9 mouse cellular contexts compared by ENCODE assay signal in genomic region chr6:119089173-119089572, GRCm38 (mm10).
DNase-seq lines count a peak whose midpoint lies in the region; ATAC-seq and TF ChIP-seq lines count a peak whose summit lies in the region.
"Had no signal": no experiment of that assay in that cellular context is flagged by ENCODE, and none has a peak within 500 bp of the region (broad histone marks: within the 10 kb centered on the region; RNA-seq: fewer than 3 reads in every experiment).

No protein-coding gene starts in this region.

- peak; percentile 23 for DNase-seq in liver, postnatal 0 days
- no peak for DNase-seq in liver
- peak; percentile 39 for DNase-seq in brain, embryonic 14.5 days (ENCODE audit: low read depth)
- DNase-seq in heart, postnatal 0 days (ENCODE audit: low spot score), result no peak
- DNase-seq in layer of hippocampus, adult 11-12 months (ENCODE audit: low spot score), result no peak

- ATAC-seq in liver, postnatal 0 days, result no peak
- peak; percentile 33; the same call in 1 of the 2 replicates for ATAC-seq in heart, postnatal 0 days (ENCODE audit: insufficient read depth, low read depth)
- no peak for ATAC-seq in stomach, embryonic 14.5 days (ENCODE audit: insufficient number of reproducible peaks, insufficient read depth, low FRiP score, low read depth)
- ATAC-seq in forebrain, embryonic 13.5 days, result no peak

- H3K4me2 ChIP-seq in liver, postnatal 0 days (ENCODE audit: low read depth, low read length), result no peak overlapping the region
- peak overlapping the region; percentile 27 for H3K4me2 ChIP-seq in heart, postnatal 0 days (ENCODE audit: low read depth, low read length)
- no peak overlapping the region for H3K4me2 ChIP-seq in stomach, embryonic 14.5 days (replicated peaks; ENCODE audit: low read depth, low read length)
- H3K4me2 ChIP-seq in forebrain, embryonic 13.5 days, result no peak overlapping the region
- H3K4me2 ChIP-seq: embryonic facial prominence, embryonic 15.5 days; neural tube, embryonic 12.5 days had no signal

- no peaks in the 10 kb centered on the region for H3K4me1 ChIP-seq in liver, postnatal 0 days (ENCODE audit: insufficient read depth)
- peaks cover 43% of the 10 kb centered on the region for H3K4me1 ChIP-seq in heart, postnatal 0 days (ENCODE audit: control insufficient read depth, insufficient read depth)
- peaks cover 21% of the 10 kb centered on the region for H3K4me1 ChIP-seq in stomach, embryonic 14.5 days (ENCODE audit: control insufficient read depth, insufficient read depth, low read length)
- peaks cover 16% of the 10 kb centered on the region; the same call in 1 of the 2 replicates for H3K4me1 ChIP-seq in forebrain, embryonic 13.5 days
- H3K4me1 ChIP-seq: neural tube, embryonic 12.5 days had no signal

- TF ChIP-seq POLR2A in brain, embryonic 14.5 days (IDR thresholded peaks at IDR 0.05; ENCODE audit: borderline replicate concordance, extremely low read depth, insufficient read depth, insufficient read length, poor library complexity, severe bottlenecking), result no peak

- no peaks in the 10 kb centered on the region for H3K36me3 ChIP-seq in liver, postnatal 0 days (replicated peaks; ENCODE audit: insufficient read depth, low read length)
- no peaks in the 10 kb centered on the region for H3K36me3 ChIP-seq in heart, postnatal 0 days (replicated peaks; ENCODE audit: control insufficient read depth, insufficient read depth, low read length)
- no peaks in the 10 kb centered on the region for H3K36me3 ChIP-seq in stomach, embryonic 14.5 days (ENCODE audit: control insufficient read depth, insufficient read depth, low read length)
- H3K36me3 ChIP-seq in forebrain, embryonic 13.5 days (ENCODE audit: poor library complexity, severe bottlenecking), result no peaks in the 10 kb centered on the region
- H3K36me3 ChIP-seq: embryonic facial prominence, embryonic 15.5 days; neural tube, embryonic 12.5 days had no signal

- no peak for TF ChIP-seq CTCF in liver, postnatal 0 days (IDR thresholded peaks at IDR 0.05; ENCODE audit: low read depth)
- no peak for TF ChIP-seq CTCF in brain, embryonic 14.5 days (IDR thresholded peaks at IDR 0.05; ENCODE audit: borderline replicate concordance, extremely low read depth, insufficient read depth, insufficient read length)
- no peak for TF ChIP-seq CTCF in heart, postnatal 0 days (IDR thresholded peaks at IDR 0.05; ENCODE audit: low read depth)

- no peak overlapping the region for H3K9ac ChIP-seq in liver, postnatal 0 days (replicated peaks)
- no peak overlapping the region for H3K9ac ChIP-seq in heart, postnatal 0 days (replicated peaks; ENCODE audit: low read depth, low read length)
- H3K9ac ChIP-seq in stomach, embryonic 14.5 days (replicated peaks; ENCODE audit: low read depth, low read length), result no peak overlapping the region
- H3K9ac ChIP-seq in forebrain, embryonic 13.5 days, result no peak overlapping the region
- H3K9ac ChIP-seq: embryonic facial prominence, embryonic 15.5 days; neural tube, embryonic 12.5 days had no signal

- H3K27me3 ChIP-seq in liver, postnatal 0 days (ENCODE audit: insufficient read depth, low read length), result no peaks in the 10 kb centered on the region
- no peaks in the 10 kb centered on the region for H3K27me3 ChIP-seq in heart, postnatal 0 days (ENCODE audit: control insufficient read depth, insufficient read depth, low read length)
- H3K27me3 ChIP-seq in stomach, embryonic 14.5 days (ENCODE audit: control insufficient read depth, insufficient read depth, low read length), result no peaks in the 10 kb centered on the region
- no peaks in the 10 kb centered on the region for H3K27me3 ChIP-seq in forebrain, embryonic 13.5 days
- H3K27me3 ChIP-seq: embryonic facial prominence, embryonic 15.5 days; neural tube, embryonic 12.5 days had no signal

- H3K9me3 ChIP-seq in liver, postnatal 0 days (ENCODE audit: low read length), result no peaks in the 10 kb centered on the region
- no peaks in the 10 kb centered on the region for H3K9me3 ChIP-seq in heart, postnatal 0 days (replicated peaks; ENCODE audit: control insufficient read depth, low read length)
- no peaks in the 10 kb centered on the region for H3K9me3 ChIP-seq in stomach, embryonic 14.5 days (ENCODE audit: control insufficient read depth, low read depth, low read length)
- no peaks in the 10 kb centered on the region for H3K9me3 ChIP-seq in forebrain, embryonic 13.5 days (replicated peaks)
- H3K9me3 ChIP-seq: embryonic facial prominence, embryonic 15.5 days; neural tube, embryonic 12.5 days had no signal

- H3K27ac ChIP-seq in liver, postnatal 0 days (ENCODE audit: low read depth), result no peak overlapping the region
- H3K27ac ChIP-seq in heart, postnatal 0 days (ENCODE audit: low read depth), result peak overlapping the region; percentile 71
- H3K27ac ChIP-seq in stomach, embryonic 14.5 days (ENCODE audit: low read length), result peak overlapping the region; percentile 75
- H3K27ac ChIP-seq in forebrain, embryonic 13.5 days, result no peak overlapping the region
- H3K27ac ChIP-seq: embryonic facial prominence, embryonic 15.5 days; neural tube, embryonic 12.5 days had no signal

- no peak overlapping the region for H3K4me3 ChIP-seq in liver, postnatal 0 days (ENCODE audit: low read depth, low read length)
- H3K4me3 ChIP-seq in heart, postnatal 0 days (ENCODE audit: low read depth, low read length), result no peak overlapping the region
- no peak overlapping the region for H3K4me3 ChIP-seq in stomach, embryonic 14.5 days (ENCODE audit: low read depth, low read length)
- no peak overlapping the region for H3K4me3 ChIP-seq in forebrain, embryonic 13.5 days
- H3K4me3 ChIP-seq: embryonic facial prominence, embryonic 15.5 days; neural tube, embryonic 12.5 days had no signal

- no peak for TF ChIP-seq EP300 in liver, postnatal 0 days (IDR thresholded peaks at IDR 0.05; ENCODE audit: low read depth)
- TF ChIP-seq EP300 in heart, postnatal 0 days (IDR thresholded peaks at IDR 0.05; ENCODE audit: low read depth), result no peak

- 66% methylated on average over 8 of the region's 8 CpGs for WGBS in liver, postnatal 0 days (ENCODE audit: insufficient replicate concordance)
- WGBS in heart, postnatal 0 days, result 18% methylated on average over 8 of the region's 8 CpGs
- 63% methylated on average over 8 of the region's 8 CpGs for WGBS in stomach, embryonic 14.5 days
- 67% methylated on average over 8 of the region's 8 CpGs for WGBS in forebrain, embryonic 13.5 days

Comparison
In these comparisons a context has a peak if more than half of its experiments do, and no peak if none do; other contexts are left out.
1. DNase-seq: peak in liver, postnatal 0 days (single experiment) and brain, embryonic 14.5 days (single experiment); none in liver (single experiment), heart, postnatal 0 days (single experiment) and layer of hippocampus, adult 11-12 months (single experiment).
2. H3K27ac ChIP-seq: peak in heart, postnatal 0 days (single experiment) and stomach, embryonic 14.5 days (single experiment); none in liver, postnatal 0 days (single experiment) and forebrain, embryonic 13.5 days (single experiment).